Mouse (Mus musculus): Measurements from ENCODE around the gene Usp5. TPM values are rescaled to one million over a fixed set of nuclear protein-coding genes. Genes with fewer than 3 reads are reported as not detected.
"Not testable (repeated sequence)": the region's sequence is repeated elsewhere in the genome, so short reads cannot be mapped to it uniquely, and the experiment has no call there.

Usp5 gene
- polyA plus RNA-seq, 2 experiments = 105 to 115 TPM

GRCm38 (mm10) chr6:124831649-124832048 lies 2.4 kb upstream of the Usp5 start:
- Histone ChIP-seq H3K9ac (ENCODE audit: low read depth, low read length, severe bottlenecking) (0 out of 2 replicates have a peak overlapping the region, but pooled peaks have one; percentile 25), H3K27ac (replicated peaks; ENCODE audit: low read depth, low read length) (no peak overlapping the region), H3K4me3 (replicated peaks; ENCODE audit: low read length) (no peak overlapping the region), H3K9me3 (ENCODE audit: control insufficient read depth, low read length) (no peaks in the 10 kb centered on the region), H3K4me2 (replicated peaks; ENCODE audit: low read depth, low read length, severe bottlenecking) (0 out of 2 replicates have a peak overlapping the region, but pooled peaks have one; percentile 90), H3K4me1 (ENCODE audit: control insufficient read depth, insufficient read depth, low read length) (peaks cover 9% of the 10 kb centered on the region; the same call in 1 of the 2 replicates), H3K27me3 (ENCODE audit: control insufficient read depth, insufficient read depth, low read length) (no peaks in the 10 kb centered on the region), H3K36me3 (ENCODE audit: control insufficient read depth, insufficient read depth, low read length) (peaks cover 31% of the 10 kb centered on the region)
- WGBS = 89% methylated on average over 8 of the region's 8 CpGs
- TF ChIP-seq POLR2A (IDR thresholded peaks at IDR 0.05; ENCODE audit: borderline replicate concordance, extremely low read depth, insufficient read depth, insufficient read length) = no peak
- ATAC-seq (ENCODE audit: low FRiP score, low read depth) = no peak
- DNase-seq (ENCODE audit: low spot score) = no peak

GRCm38 (mm10) chr6:124831199-124831598 lies 1.9 kb upstream of the Usp5 start:
- H3K4me3 ChIP-seq (replicated peaks; ENCODE audit: low read length); H3K4me1 ChIP-seq (ENCODE audit: control insufficient read depth, insufficient read depth, low read length); H3K9me3 ChIP-seq (ENCODE audit: control insufficient read depth, low read length); H3K9ac ChIP-seq (ENCODE audit: low read depth, low read length, severe bottlenecking); DNase-seq (ENCODE audit: low spot score); H3K27ac ChIP-seq (replicated peaks; ENCODE audit: low read depth, low read length); H3K27me3 ChIP-seq (ENCODE audit: control insufficient read depth, insufficient read depth, low read length); ATAC-seq (ENCODE audit: low FRiP score, low read depth): not testable (repeated sequence)
- Histone ChIP-seq H3K36me3 (ENCODE audit: control insufficient read depth, insufficient read depth, low read length) (peaks cover 33% of the 10 kb centered on the region), H3K4me2 (replicated peaks; ENCODE audit: low read depth, low read length, severe bottlenecking) (peak overlapping the region; percentile 90; the same call in 1 of the 2 replicates)
- 92% methylated on average over 4 of the region's 4 CpGs for WGBS

GRCm38 (mm10) chr6:124829799-124830700 lies 766 bp upstream of the Usp5 start:
- H3K4me1 ChIP-seq (ENCODE audit: control insufficient read depth, insufficient read depth, low read length) = peaks cover 9% of the 10 kb centered on the region; the same call in 1 of the 2 replicates
- DNase-seq (ENCODE audit: low spot score) (peak; percentile 98), ATAC-seq (ENCODE audit: low FRiP score, low read depth) (peak; percentile 83)
- TF ChIP-seq POLR2A (IDR thresholded peaks at IDR 0.05; ENCODE audit: borderline replicate concordance, extremely low read depth, insufficient read depth, insufficient read length) = no peak
- H3K9me3 ChIP-seq (ENCODE audit: control insufficient read depth, low read length) = no peaks in the 10 kb centered on the region
- peak overlapping the region; percentile 54 for H3K4me3 ChIP-seq (replicated peaks; ENCODE audit: low read length)
- H3K27me3 ChIP-seq (ENCODE audit: control insufficient read depth, insufficient read depth, low read length) = no peaks in the 10 kb centered on the region
- H3K27ac ChIP-seq (replicated peaks; ENCODE audit: low read depth, low read length) = peak overlapping the region; percentile 73
- peaks cover 45% of the 10 kb centered on the region for H3K36me3 ChIP-seq (ENCODE audit: control insufficient read depth, insufficient read depth, low read length)
- H3K9ac ChIP-seq (ENCODE audit: low read depth, low read length, severe bottlenecking) = peak overlapping the region; percentile 65
- H3K4me2 ChIP-seq (replicated peaks; ENCODE audit: low read depth, low read length, severe bottlenecking) = peak overlapping the region; percentile 90
- WGBS = under 1% methylated on average over 38 of the region's 38 CpGs

GRCm38 (mm10) chr6:124828101-124828592 lies 1.1 kb downstream of the Usp5 start:
- TF ChIP-seq POLR2A (IDR thresholded peaks at IDR 0.05; ENCODE audit: borderline replicate concordance, extremely low read depth, insufficient read depth, insufficient read length) = no peak
- 25% methylated on average over 10 of the region's 10 CpGs for WGBS
- DNase-seq (ENCODE audit: low spot score) = peak; percentile 48

GRCm38 (mm10) chr6:124822049-124822448 lies 7.2 kb downstream of the Usp5 start:
- H3K27me3 ChIP-seq (ENCODE audit: control insufficient read depth, insufficient read depth, low read length) = no peaks in the 10 kb centered on the region
- no peak overlapping the region for H3K4me3 ChIP-seq (replicated peaks; ENCODE audit: low read length)
- no peaks in the 10 kb centered on the region for H3K9me3 ChIP-seq (ENCODE audit: control insufficient read depth, low read length)
- 96% methylated on average over 4 of the region's 4 CpGs for WGBS
- H3K9ac ChIP-seq (ENCODE audit: low read depth, low read length, severe bottlenecking) = no peak overlapping the region
- no peak overlapping the region for H3K27ac ChIP-seq (replicated peaks; ENCODE audit: low read depth, low read length)
- H3K36me3 ChIP-seq (ENCODE audit: control insufficient read depth, insufficient read depth, low read length) = peaks cover 92% of the 10 kb centered on the region
- H3K4me1 ChIP-seq (ENCODE audit: control insufficient read depth, insufficient read depth, low read length) = no peaks in the 10 kb centered on the region
- H3K4me2 ChIP-seq (replicated peaks; ENCODE audit: low read depth, low read length, severe bottlenecking) = no peak overlapping the region
- no peak for TF ChIP-seq POLR2A (IDR thresholded peaks at IDR 0.05; ENCODE audit: borderline replicate concordance, extremely low read depth, insufficient read depth, insufficient read length)
- DNase-seq (ENCODE audit: low spot score) (no peak), ATAC-seq (ENCODE audit: low FRiP score, low read depth) (no peak)

More at GRCm38 (mm10) chr6:124828101-124828592, 1.1 kb downstream of the Usp5 start:
- Histone ChIP-seq H3K36me3 (ENCODE audit: control insufficient read depth, insufficient read depth, low read length) (peaks cover 51% of the 10 kb centered on the region), H3K4me1 (ENCODE audit: control insufficient read depth, insufficient read depth, low read length) (peaks cover 9% of the 10 kb centered on the region; the same call in 1 of the 2 replicates), H3K4me3 (replicated peaks; ENCODE audit: low read length) (peak overlapping the region; percentile 54), H3K9ac (ENCODE audit: low read depth, low read length, severe bottlenecking) (peak overlapping the region; percentile 58), H3K4me2 (replicated peaks; ENCODE audit: low read depth, low read length, severe bottlenecking) (peak overlapping the region; percentile 81), H3K9me3 (ENCODE audit: control insufficient read depth, low read length) (no peaks in the 10 kb centered on the region), H3K27ac (replicated peaks; ENCODE audit: low read depth, low read length) (peak overlapping the region; percentile 44; the same call in 1 of the 2 replicates), H3K27me3 (ENCODE audit: control insufficient read depth, insufficient read depth, low read length) (no peaks in the 10 kb centered on the region)
- no peak for ATAC-seq (ENCODE audit: low FRiP score, low read depth)
